Comparison of ENCODE assay signal across 8 mouse cellular contexts in the genomic region with DNA sequence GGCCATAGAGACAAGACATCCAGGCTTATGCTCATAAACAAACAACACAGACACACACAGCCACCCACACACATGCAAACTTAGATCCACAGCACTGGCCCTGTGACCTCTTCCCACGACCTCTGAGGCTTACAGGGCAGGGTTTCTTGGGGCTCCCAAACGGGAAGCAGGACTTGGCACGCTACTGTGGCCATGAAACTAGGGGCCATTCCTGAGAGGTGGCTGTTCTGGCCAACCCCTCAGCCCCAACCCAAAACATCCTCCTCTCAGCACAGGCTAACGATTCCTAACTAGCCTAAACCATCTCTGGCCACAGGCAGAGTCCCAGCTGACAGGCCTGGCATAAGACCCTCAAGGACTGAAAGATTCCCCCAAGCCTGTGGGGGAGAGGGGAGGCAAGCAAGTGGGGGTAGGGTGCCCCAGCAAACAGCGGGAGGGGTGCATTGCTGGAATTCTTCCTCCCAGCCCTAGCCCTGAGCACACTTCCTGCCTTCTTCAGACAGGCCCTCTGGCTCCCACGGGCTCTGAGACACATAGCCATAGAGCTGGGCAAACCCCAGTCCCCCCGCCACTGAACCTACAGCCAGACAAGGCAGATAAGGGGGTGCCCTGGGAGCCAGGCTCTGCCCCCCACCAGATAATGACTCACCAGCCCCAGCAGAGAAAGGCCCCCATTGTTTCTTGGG. TPM values are rescaled to one million over a fixed set of nuclear protein-coding genes. Genes with fewer than 3 reads are reported as not detected.
DNase-seq lines count a peak whose midpoint lies in the region; ATAC-seq and TF ChIP-seq lines count a peak whose summit lies in the region.

No protein-coding gene starts in this region.

- intact Hi-C loops in heart, adult 2 months (cut with DNase I): loop anchor here (10.0 kb wide), 1 partner anchor 431 kb away; no protein-coding TSS in a partner anchor

- no peak for TF ChIP-seq CTCF in heart, adult 2 months (IDR thresholded peaks at IDR 0.05)
- TF ChIP-seq CTCF in kidney, postnatal 0 days (IDR thresholded peaks at IDR 0.05; ENCODE audit: low read depth): no peak

- 37% methylated on average over 7 of the region's 7 CpGs for WGBS in heart, adult 2 months
- 38% methylated on average over 7 of the region's 7 CpGs for WGBS in kidney, postnatal 0 days

- H3K27ac ChIP-seq in heart, adult 2 months: peak overlapping the region; percentile 99
- H3K27ac ChIP-seq in kidney, postnatal 0 days: peak overlapping the region; percentile 84

- DNase-seq in cerebellum, adult 11-12 months: peak; percentile 28
- DNase-seq in cerebellum, postnatal 4 days (ENCODE audit: low spot score in 2 of 2): no peak
- DNase-seq in heart, adult 2 months: peak; percentile 62 to 65
- DNase-seq in kidney, postnatal 0 days (ENCODE audit: low spot score): peak; percentile 74
- peak; percentile 68 for DNase-seq in lung, postnatal 25 days (ENCODE audit: low spot score)
- DNase-seq in thymus, postnatal 4 days: no peak
- no peak for DNase-seq in frontal cortex, postnatal 25 days (ENCODE audit: low spot score in 2 of 2)
- no peak for DNase-seq in gastrocnemius, postnatal 25 days

- H3K27me3 ChIP-seq in heart, adult 2 months (ENCODE audit: control insufficient read depth, insufficient read depth, low read length): no peaks in the 10 kb centered on the region
- no peaks in the 10 kb centered on the region for H3K27me3 ChIP-seq in kidney, postnatal 0 days (ENCODE audit: insufficient read depth, low read length)

- H3K9me3 ChIP-seq in kidney, postnatal 0 days (replicated peaks; ENCODE audit: low read length): no peaks in the 10 kb centered on the region

- no peak for TF ChIP-seq POLR2A in heart, adult 2 months (IDR thresholded peaks at IDR 0.05; ENCODE audit: insufficient read depth, low read depth, low read length)

- peaks cover 2% of the 10 kb centered on the region for H3K79me2 ChIP-seq in heart, adult 2 months (replicated peaks; ENCODE audit: control insufficient read depth, insufficient read depth, low read length)

- peak overlapping the region; percentile 46 for H3K4me2 ChIP-seq in kidney, postnatal 0 days (ENCODE audit: low read length)

- peak; percentile 30; the same call in 1 of the 2 replicates for ATAC-seq in kidney, postnatal 0 days (replicated peaks; ENCODE audit: low FRiP score, low read depth)

- peaks cover 10% of the 10 kb centered on the region for H3K36me3 ChIP-seq in heart, adult 2 months (ENCODE audit: control insufficient read depth, insufficient read depth, low read length)
- 0 out of 2 replicates have a peak, but pooled peaks cover 13% of the 10 kb centered on the region for H3K36me3 ChIP-seq in kidney, postnatal 0 days (ENCODE audit: insufficient read depth, low read length)

- H3K4me1 ChIP-seq in heart, adult 2 months (ENCODE audit: control insufficient read depth, insufficient read depth, low read length): peaks cover 12% of the 10 kb centered on the region
- H3K4me1 ChIP-seq in kidney, postnatal 0 days (replicated peaks; ENCODE audit: insufficient read depth, low read length): peaks cover 34% of the 10 kb centered on the region

- no peak for TF ChIP-seq EP300 in heart, adult 2 months (IDR thresholded peaks at IDR 0.05; ENCODE audit: insufficient read depth, low read depth, low read length)

- peak overlapping the region; percentile 81 for H3K9ac ChIP-seq in heart, adult 2 months (ENCODE audit: low read depth, low read length)
- peak overlapping the region; percentile 47 for H3K9ac ChIP-seq in kidney, postnatal 0 days (ENCODE audit: low read depth, low read length)

- H3K4me3 ChIP-seq in heart, adult 2 months: peak overlapping the region; percentile 68
- peak overlapping the region; percentile 17; the same call in 1 of the 2 replicates for H3K4me3 ChIP-seq in kidney, postnatal 0 days (replicated peaks; ENCODE audit: low read depth, low read length)

RNA-seq across cellular contexts. Expression of gene Slc9a3r2, which starts 6.0 kb away (rescaled TPM):
- total RNA-seq in heart, adult 2 months (2021): 100 to 1,000 TPM in 1 of 2 experiments, 10 to 100 TPM in 1; 100.0 to 110 TPM
- 125 and 147 TPM in 2 replicates for polyA plus RNA-seq in heart, adult 2 months (2012; rRNA removed)
- polyA plus RNA-seq in kidney, postnatal 0 days (2015; fragmentation: Nextera tagmentation; extraction: Ambion mirVana): 141 and 145 TPM in 2 replicates
- 10 to 100 TPM; 36.6 to 41.8 TPM for total RNA-seq in gastrocnemius, postnatal 25 days (2021)

RNA-seq across cellular contexts. Expression of gene Nthl1, which starts 11.7 kb away (rescaled TPM):
- total RNA-seq in heart, adult 2 months (2021): 1 to 10 TPM; 2.9 to 3.4 TPM
- polyA plus RNA-seq in heart, adult 2 months (2012; rRNA removed): 4.4 and 7.0 TPM in 2 replicates
- 13.4 and 14.9 TPM in 2 replicates for polyA plus RNA-seq in kidney, postnatal 0 days (2015; fragmentation: Nextera tagmentation; extraction: Ambion mirVana)
- 1 to 10 TPM; 2.6 to 4.2 TPM for total RNA-seq in gastrocnemius, postnatal 25 days (2021)

RNA-seq across cellular contexts. Expression of gene Tsc2, which starts 11.7 kb away (rescaled TPM):
- 100 to 1,000 TPM; 104 to 110 TPM for total RNA-seq in heart, adult 2 months (2021)
- 178 and 194 TPM in 2 replicates for polyA plus RNA-seq in heart, adult 2 months (2012; rRNA removed)
- 36.4 and 42.4 TPM in 2 replicates for polyA plus RNA-seq in kidney, postnatal 0 days (2015; fragmentation: Nextera tagmentation; extraction: Ambion mirVana)
- 10 to 100 TPM; 65.8 to 67.8 TPM for total RNA-seq in gastrocnemius, postnatal 25 days (2021)

RNA-seq across cellular contexts. Expression of gene Npw, which starts 14.1 kb away (rescaled TPM):
- not detected for total RNA-seq in heart, adult 2 months (2021)
- not detected in 2 replicates for polyA plus RNA-seq in heart, adult 2 months (2012; rRNA removed)
- polyA plus RNA-seq in kidney, postnatal 0 days (2015; fragmentation: Nextera tagmentation; extraction: Ambion mirVana): 0.32 and 0.38 TPM in 2 replicates
- total RNA-seq in gastrocnemius, postnatal 25 days (2021): not detected

RNA-seq across cellular contexts. Expression of gene Zfp598, which starts 25.3 kb away (rescaled TPM):
- 10 to 100 TPM; 17.4 to 17.5 TPM for total RNA-seq in heart, adult 2 months (2021)
- 28.1 and 29.9 TPM in 2 replicates for polyA plus RNA-seq in heart, adult 2 months (2012; rRNA removed)
- polyA plus RNA-seq in kidney, postnatal 0 days (2015; fragmentation: Nextera tagmentation; extraction: Ambion mirVana): 17.5 and 18.1 TPM in 2 replicates
- total RNA-seq in gastrocnemius, postnatal 25 days (2021): 10 to 100 TPM; 17.7 to 20.2 TPM

Comparison
In these comparisons a context has a peak if more than half of its experiments do, and no peak if none do; other contexts are left out.
1. DNase-seq: peak in cerebellum, adult 11-12 months (single experiment), heart, adult 2 months (2 of 2), kidney, postnatal 0 days (single experiment) and lung, postnatal 25 days (single experiment); none in cerebellum, postnatal 4 days (0 of 2), thymus, postnatal 4 days (single experiment), frontal cortex, postnatal 25 days (0 of 2) and gastrocnemius, postnatal 25 days (single experiment).